Mouse (Mus musculus): ENCODE results near the gene Lax1.
"Not testable (repeated sequence)": the region's sequence is repeated elsewhere in the genome, so short reads cannot be mapped to it uniquely, and the experiment has no call there.

The Lax1 gene

GRCm38 (mm10) chr1:133688301-133688700 lies 1.6 kb downstream of the Lax1 start:
- no peak for DNase-seq (ENCODE audit: low spot score)

- DNase-seq (ENCODE audit: low spot score), result peak; percentile 30
Observed at GRCm38 (mm10) chr1:133685749-133686519, 4.0 kb downstream of the Lax1 start.

GRCm38 (mm10) chr1:133671801-133672200 lies 18.1 kb downstream of the Lax1 start:
- no peak for DNase-seq (ENCODE audit: low spot score)

GRCm38 (mm10) chr1:133671266-133671665 lies 18.6 kb downstream of the Lax1 start:
- no peak for DNase-seq (ENCODE audit: low spot score)

- no peak for DNase-seq (ENCODE audit: low spot score)
Observed at GRCm38 (mm10) chr1:133670776-133671175, 19.1 kb downstream of the Lax1 start.

DNA sequence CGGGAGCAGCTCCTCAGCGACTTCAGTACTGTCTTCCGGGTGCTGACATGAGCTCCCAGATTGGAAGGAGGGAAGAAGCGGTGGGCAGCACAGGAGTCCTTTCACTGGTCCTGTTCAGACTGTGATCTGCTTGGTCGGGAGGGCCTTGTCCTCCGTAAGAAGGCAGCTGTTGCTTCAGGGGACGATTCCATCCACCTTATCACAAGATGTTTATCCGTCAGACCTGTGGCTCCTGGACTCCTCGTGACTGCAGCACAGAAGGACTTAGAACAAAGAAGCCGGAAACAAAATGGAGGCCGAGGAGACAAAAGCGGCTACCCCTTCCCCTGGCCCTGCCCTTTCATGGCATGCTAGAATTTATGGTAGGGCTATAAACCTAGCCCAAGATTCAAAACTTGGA lies 19.7 kb downstream of the Lax1 start:
- no peak for DNase-seq (ENCODE audit: low spot score)

- DNase-seq (ENCODE audit: low spot score), result no peak
Observed at GRCm38 (mm10) chr1:133668618-133669017, 21.3 kb downstream of the Lax1 start.

DNA sequence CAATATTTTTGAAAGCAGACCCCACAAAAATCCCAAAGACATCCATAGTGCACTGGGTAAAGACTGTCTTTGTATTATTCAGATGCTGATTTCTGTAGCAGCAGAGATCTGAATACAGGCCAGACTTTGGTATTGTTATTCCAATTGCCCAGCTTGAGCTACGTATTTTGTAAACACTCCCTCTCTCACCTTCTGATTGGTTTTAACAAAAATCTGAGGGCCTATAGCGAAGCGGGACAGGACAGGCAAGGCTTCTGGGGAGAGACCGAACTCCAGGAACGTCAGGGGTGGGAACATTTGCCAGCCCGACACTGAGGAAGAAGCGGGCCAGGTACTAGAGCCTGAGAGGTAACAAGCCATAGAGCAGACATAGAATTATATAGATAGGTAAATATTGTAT lies 22.2 kb downstream of the Lax1 start:
- DNase-seq (ENCODE audit: low spot score), result no peak

DNA sequence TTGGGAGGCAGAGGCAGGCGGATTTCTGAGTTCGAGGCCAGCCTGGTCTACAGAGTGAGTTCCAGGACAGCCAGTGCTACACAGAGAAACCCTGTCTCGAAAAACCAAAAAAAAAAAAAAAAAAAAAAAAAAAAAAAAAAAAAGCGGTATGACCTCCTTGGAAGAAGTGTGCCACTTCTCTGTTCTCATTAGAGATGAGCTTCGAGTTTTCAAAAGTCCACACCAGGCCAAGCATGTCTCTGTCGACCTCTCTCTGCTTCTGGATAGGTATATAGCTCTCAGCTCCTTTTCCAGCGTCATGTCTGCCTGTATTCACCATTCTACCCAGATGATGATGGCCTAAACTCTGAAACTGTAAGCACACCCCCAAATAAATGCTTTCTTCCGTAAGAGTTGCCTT lies 24.2 kb downstream of the Lax1 start:
- DNase-seq (ENCODE audit: low spot score), result not testable (repeated sequence)

GRCm38 (mm10) chr1:133664203-133664970 lies 25.5 kb downstream of the Lax1 start:
- no peak for DNase-seq (ENCODE audit: low spot score)

DNA sequence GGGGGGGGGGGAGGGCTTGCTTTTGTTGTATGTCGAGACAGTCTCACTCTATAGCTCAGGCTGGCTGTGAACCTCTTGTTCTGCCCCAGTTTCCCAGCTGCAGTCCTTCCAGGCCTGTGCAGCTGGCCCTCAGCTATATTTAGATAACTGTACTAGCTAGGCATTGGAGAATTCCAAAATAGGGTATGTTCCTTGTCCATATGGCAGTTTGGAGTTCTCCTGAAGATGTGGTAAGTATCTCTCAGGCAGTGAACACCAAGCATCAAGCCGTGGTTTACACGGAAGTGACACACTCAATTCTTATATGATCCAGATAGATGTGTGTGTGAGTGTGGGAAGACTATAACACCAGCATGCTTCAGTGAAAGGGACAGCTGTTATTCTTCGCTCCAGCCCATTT lies 26.5 kb downstream of the Lax1 start:
- DNase-seq (ENCODE audit: low spot score), result no peak

GRCm38 (mm10) chr1:133662941-133663340 lies 27.0 kb downstream of the Lax1 start:
- DNase-seq (ENCODE audit: low spot score), result no peak

DNA sequence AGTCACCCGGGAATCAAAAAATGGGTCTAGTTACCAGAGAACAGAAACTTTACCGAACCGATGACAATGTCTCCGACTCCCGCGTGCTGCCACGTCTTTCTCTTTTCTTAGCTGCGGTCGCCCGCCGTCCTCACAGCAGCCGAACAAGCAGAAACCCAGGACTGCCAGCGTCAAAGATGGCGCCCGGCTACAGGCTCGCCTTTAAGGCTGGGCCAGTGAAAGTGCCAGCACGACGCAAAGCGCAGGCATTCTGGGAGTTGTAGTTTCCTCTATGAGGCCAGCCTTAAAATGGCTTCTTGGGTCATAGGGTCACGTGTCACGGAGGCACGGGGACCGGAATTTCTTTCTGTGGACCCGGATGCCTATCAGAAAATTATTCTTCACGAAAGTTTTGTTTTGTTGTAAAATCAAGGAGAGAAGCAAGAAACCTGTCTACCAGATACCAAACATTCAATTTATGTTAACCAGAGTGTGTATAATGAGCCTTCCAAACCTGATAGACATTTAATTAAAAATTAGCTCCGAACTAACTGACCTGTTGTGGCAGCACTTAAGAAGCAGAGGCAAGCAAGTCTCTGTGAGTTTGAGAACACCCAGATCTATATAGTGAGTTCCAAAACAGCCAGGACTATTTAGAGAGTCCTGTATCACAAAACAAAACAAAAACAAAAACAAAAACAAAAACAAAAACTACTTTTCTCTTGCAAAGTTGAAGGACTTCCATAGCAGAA lies 28.5 kb downstream of the Lax1 start, which contains the start of gene Gm38394:
Gm38394 (minus strand) TSS at position 116 of the 731 bp plus-strand sequence.
- DNase-seq (ENCODE audit: low spot score), result peak; percentile 78

DNA sequence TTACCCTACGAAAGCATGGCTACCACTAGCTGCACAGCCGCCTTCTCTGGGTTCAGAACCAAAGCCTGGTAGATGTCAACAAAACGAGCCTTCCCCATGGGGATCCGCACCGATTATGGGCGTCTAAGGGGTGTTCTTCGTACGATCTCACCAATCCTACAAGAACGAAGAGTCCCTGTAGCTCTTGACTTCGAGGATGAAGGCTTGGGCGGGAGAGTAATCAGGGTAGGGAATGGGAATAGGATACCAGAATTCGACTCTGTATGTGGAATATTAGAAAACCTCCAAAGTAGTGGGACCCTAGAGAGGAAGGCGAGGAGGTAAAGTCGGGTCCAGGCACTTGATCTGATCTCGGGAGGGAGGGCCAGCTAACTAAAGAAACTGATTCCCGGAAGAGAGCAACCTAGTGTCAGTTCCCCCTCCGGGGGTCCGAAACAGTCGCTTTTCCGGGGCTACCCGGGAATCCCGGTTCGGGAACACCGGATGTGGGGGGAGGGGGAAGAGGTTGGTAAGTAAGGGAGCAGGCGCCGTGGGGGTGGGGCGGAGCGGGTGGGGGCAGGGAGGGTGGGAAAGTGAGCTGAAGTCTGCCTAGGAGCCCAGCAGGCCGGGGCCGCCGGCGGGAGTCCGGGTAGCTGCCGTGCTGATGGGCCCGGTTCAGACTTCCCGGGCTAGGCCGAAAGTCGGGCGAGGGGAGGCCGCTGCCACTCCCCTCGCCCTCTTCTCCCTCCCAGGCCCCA lies 29.3 kb downstream of the Lax1 start, which contains the start of gene Zbed6:
Zbed6 (minus strand) TSS at position 420 of the 737 bp plus-strand sequence.
- DNase-seq (ENCODE audit: low spot score), result peak; percentile 53

- DNase-seq (ENCODE audit: low spot score), result no peak
Observed at GRCm38 (mm10) chr1:133658878-133659277, 31.0 kb downstream of the Lax1 start.

- DNase-seq (ENCODE audit: low spot score), result no peak
Observed at GRCm38 (mm10) chr1:133656811-133657210, 33.1 kb downstream of the Lax1 start.

- no peak for DNase-seq (ENCODE audit: low spot score)
Observed at GRCm38 (mm10) chr1:133653033-133653432, 36.9 kb downstream of the Lax1 start.

GRCm38 (mm10) chr1:133650288-133651055 lies 39.4 kb downstream of the Lax1 start:
- DNase-seq (ENCODE audit: low spot score), result no peak

DNA sequence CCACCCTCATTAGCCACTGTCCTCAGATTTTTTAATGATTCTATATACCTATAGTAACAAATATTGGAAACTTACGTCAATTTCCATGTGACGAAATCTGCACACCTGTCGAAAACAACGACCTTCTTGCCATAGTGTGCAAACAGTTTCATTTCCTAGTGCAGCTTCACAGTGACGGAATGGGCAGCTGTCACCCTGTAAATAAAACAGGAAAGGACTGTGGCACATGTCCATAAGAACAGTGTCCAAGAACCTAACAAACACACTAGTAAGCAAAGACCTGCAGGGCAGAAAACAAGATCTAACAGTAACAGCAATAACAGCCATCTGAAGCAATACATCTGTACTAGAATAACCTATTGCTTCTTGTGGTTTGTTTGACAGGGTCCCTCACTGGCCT lies 44.3 kb downstream of the Lax1 start:
- no peak for DNase-seq (ENCODE audit: low spot score)

DNA sequence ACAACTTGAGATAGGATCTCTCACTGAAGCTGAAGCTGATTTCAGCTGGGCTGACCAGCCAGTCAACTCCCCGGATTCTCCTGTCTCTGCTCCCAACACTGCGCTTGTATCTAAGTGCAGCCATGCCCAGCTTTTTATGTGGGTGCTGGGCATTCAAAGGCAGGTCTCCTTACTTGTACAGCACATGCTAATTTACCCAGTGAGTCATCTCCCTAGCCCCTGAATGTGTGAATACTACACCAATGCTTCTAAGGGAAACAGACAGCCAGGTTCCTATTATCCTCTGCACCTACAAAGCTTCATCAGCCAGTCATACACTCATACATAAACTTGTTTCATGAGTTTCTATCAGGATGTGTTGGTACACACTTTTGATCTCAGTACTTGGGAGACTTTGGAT lies 48.7 kb downstream of the Lax1 start:
- DNase-seq (ENCODE audit: low spot score), result no peak

DNA sequence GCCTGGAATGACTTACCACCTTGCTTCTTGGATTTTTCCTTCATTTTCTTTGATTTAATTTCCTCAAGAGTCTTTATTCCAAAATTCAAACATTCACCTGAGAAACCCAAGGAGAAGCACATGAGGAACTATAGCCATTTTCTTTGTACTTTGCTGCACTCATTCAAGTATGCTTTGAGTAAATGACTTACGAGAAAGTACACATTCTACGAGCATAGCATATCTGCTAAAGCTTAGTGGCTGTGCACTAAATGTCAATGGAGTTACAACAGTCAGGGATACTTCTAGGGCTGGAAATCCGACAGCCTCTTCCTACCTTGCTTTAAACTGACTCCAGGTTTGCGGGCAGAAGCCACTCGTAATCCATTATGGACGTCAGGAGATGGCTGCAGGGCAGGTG lies 51.4 kb downstream of the Lax1 start:
- no peak for DNase-seq (ENCODE audit: low spot score)
